Mouse (Mus musculus): ENCODE measurements around the gene Nod1. TPM values are rescaled to one million over a fixed set of nuclear protein-coding genes. Genes with fewer than 3 reads are reported as not detected.
A peak's percentile ranks its signal among the peaks of the same experiment; 100 is the strongest.

Gene Nod1
- total and polyA plus RNA-seq, 2 experiments from 2014 or later: 1.7 to 4.8 TPM

- DNase-seq (ENCODE audit: low spot score) (no peak), ATAC-seq (no peak)
- Histone ChIP-seq H3K4me1 (ENCODE audit: insufficient read depth, low read length) (no peaks in the 10 kb centered on the region), H3K4me3 (ENCODE audit: low read length) (no peak overlapping the region), H3K27me3 (ENCODE audit: insufficient read depth, low read length) (0 out of 2 replicates have a peak, but pooled peaks cover 5% of the 10 kb centered on the region), H3K36me3 (ENCODE audit: insufficient read depth, low read length) (no peaks in the 10 kb centered on the region), H3K9ac (replicated peaks; ENCODE audit: low read length) (no peak overlapping the region), H3K9me3 (ENCODE audit: low read length) (no peaks in the 10 kb centered on the region), H3K27ac (no peak overlapping the region), H3K4me2 (ENCODE audit: low read depth, low read length) (no peak overlapping the region)
- TF ChIP-seq CTCF (IDR thresholded peaks at IDR 0.05; ENCODE audit: low read depth): no peak
- 86% methylated on average over 16 of the region's 16 CpGs for WGBS
These were observed 27.9 kb downstream of the Nod1 start for GRCm38 (mm10) chr6:54944551-54944950.

- no peak for TF ChIP-seq CTCF (IDR thresholded peaks at IDR 0.05; ENCODE audit: low read depth)
- Histone ChIP-seq H3K9me3 (ENCODE audit: low read length) (no peaks in the 10 kb centered on the region), H3K36me3 (ENCODE audit: insufficient read depth, low read length) (no peaks in the 10 kb centered on the region), H3K4me3 (ENCODE audit: low read length) (no peak overlapping the region), H3K27ac (no peak overlapping the region), H3K4me1 (ENCODE audit: insufficient read depth, low read length) (no peaks in the 10 kb centered on the region), H3K9ac (replicated peaks; ENCODE audit: low read length) (no peak overlapping the region), H3K27me3 (ENCODE audit: insufficient read depth, low read length) (0 out of 2 replicates have a peak, but pooled peaks cover 5% of the 10 kb centered on the region), H3K4me2 (ENCODE audit: low read depth, low read length) (no peak overlapping the region)
- peak; percentile 17; the same call in 1 of the 2 replicates for ATAC-seq
- DNase-seq (ENCODE audit: low spot score): no peak
- WGBS: 63% methylated on average over 24 of the region's 24 CpGs
These were observed 28.7 kb downstream of the Nod1 start for GRCm38 (mm10) chr6:54943753-54944152.

GRCm38 (mm10) chr6:54943292-54943691 lies 29.1 kb downstream of the Nod1 start:
- Histone ChIP-seq H3K36me3 (ENCODE audit: insufficient read depth, low read length) (no peaks in the 10 kb centered on the region), H3K4me1 (ENCODE audit: insufficient read depth, low read length) (no peaks in the 10 kb centered on the region), H3K4me3 (ENCODE audit: low read length) (no peak overlapping the region), H3K9ac (replicated peaks; ENCODE audit: low read length) (no peak overlapping the region), H3K27me3 (ENCODE audit: insufficient read depth, low read length) (0 out of 2 replicates have a peak, but pooled peaks cover 5% of the 10 kb centered on the region), H3K9me3 (ENCODE audit: low read length) (no peaks in the 10 kb centered on the region), H3K4me2 (ENCODE audit: low read depth, low read length) (no peak overlapping the region), H3K27ac (no peak overlapping the region)
- WGBS: 77% methylated on average over 16 of the region's 16 CpGs
- TF ChIP-seq CTCF (IDR thresholded peaks at IDR 0.05; ENCODE audit: low read depth): no peak
- ATAC-seq (no peak), DNase-seq (ENCODE audit: low spot score) (no peak)

- H3K27ac ChIP-seq: no peak overlapping the region
- no peak overlapping the region for H3K9ac ChIP-seq (replicated peaks; ENCODE audit: low read length)
- no peak for TF ChIP-seq CTCF (IDR thresholded peaks at IDR 0.05; ENCODE audit: low read depth)
- no peak overlapping the region for H3K4me3 ChIP-seq (ENCODE audit: low read length)
- H3K27me3 ChIP-seq (ENCODE audit: insufficient read depth, low read length): 0 out of 2 replicates have a peak, but pooled peaks cover 5% of the 10 kb centered on the region
- ATAC-seq: no peak
- H3K4me2 ChIP-seq (ENCODE audit: low read depth, low read length): no peak overlapping the region
- WGBS: 95% methylated on average over 6 of the region's 6 CpGs
- no peaks in the 10 kb centered on the region for H3K4me1 ChIP-seq (ENCODE audit: insufficient read depth, low read length)
- no peak for DNase-seq (ENCODE audit: low spot score)
- H3K36me3 ChIP-seq (ENCODE audit: insufficient read depth, low read length): no peaks in the 10 kb centered on the region
- H3K9me3 ChIP-seq (ENCODE audit: low read length): no peaks in the 10 kb centered on the region
These were observed 31.3 kb downstream of the Nod1 start for GRCm38 (mm10) chr6:54941149-54941548.

GRCm38 (mm10) chr6:54940126-54940525 lies 32.3 kb downstream of the Nod1 start:
- H3K27me3 ChIP-seq (ENCODE audit: insufficient read depth, low read length): 0 out of 2 replicates have a peak, but pooled peaks cover 5% of the 10 kb centered on the region
- TF ChIP-seq CTCF (IDR thresholded peaks at IDR 0.05; ENCODE audit: low read depth): no peak
- no peak overlapping the region for H3K4me3 ChIP-seq (ENCODE audit: low read length)
- DNase-seq (ENCODE audit: low spot score) (peak; percentile 37), ATAC-seq (no peak)
- no peak overlapping the region for H3K4me2 ChIP-seq (ENCODE audit: low read depth, low read length)
- no peaks in the 10 kb centered on the region for H3K36me3 ChIP-seq (ENCODE audit: insufficient read depth, low read length)
- H3K9ac ChIP-seq (replicated peaks; ENCODE audit: low read length): no peak overlapping the region
- H3K9me3 ChIP-seq (ENCODE audit: low read length): no peaks in the 10 kb centered on the region
- WGBS: 57% methylated on average over 7 of the region's 7 CpGs
- no peak overlapping the region for H3K27ac ChIP-seq
- H3K4me1 ChIP-seq (ENCODE audit: insufficient read depth, low read length): no peaks in the 10 kb centered on the region

- no peak for TF ChIP-seq CTCF (IDR thresholded peaks at IDR 0.05; ENCODE audit: low read depth)
- Histone ChIP-seq H3K4me3 (ENCODE audit: low read length) (no peak overlapping the region), H3K27me3 (ENCODE audit: insufficient read depth, low read length) (0 out of 2 replicates have a peak, but pooled peaks cover 5% of the 10 kb centered on the region), H3K9me3 (ENCODE audit: low read length) (no peaks in the 10 kb centered on the region), H3K4me1 (ENCODE audit: insufficient read depth, low read length) (no peaks in the 10 kb centered on the region), H3K4me2 (ENCODE audit: low read depth, low read length) (no peak overlapping the region), H3K27ac (no peak overlapping the region), H3K9ac (replicated peaks; ENCODE audit: low read length) (no peak overlapping the region), H3K36me3 (ENCODE audit: insufficient read depth, low read length) (no peaks in the 10 kb centered on the region)
- WGBS: 55% methylated on average over 4 of the region's 4 CpGs
- ATAC-seq: no peak
- DNase-seq (ENCODE audit: low spot score): no peak
These were observed 32.8 kb downstream of the Nod1 start for GRCm38 (mm10) chr6:54939631-54940030.

GRCm38 (mm10) chr6:54936496-54936895 lies 35.9 kb downstream of the Nod1 start:
- Histone ChIP-seq H3K4me1 (ENCODE audit: insufficient read depth, low read length) (no peaks in the 10 kb centered on the region), H3K4me2 (ENCODE audit: low read depth, low read length) (no peak overlapping the region), H3K27me3 (ENCODE audit: insufficient read depth, low read length) (no peaks in the 10 kb centered on the region), H3K36me3 (ENCODE audit: insufficient read depth, low read length) (no peaks in the 10 kb centered on the region), H3K9ac (replicated peaks; ENCODE audit: low read length) (no peak overlapping the region), H3K4me3 (ENCODE audit: low read length) (no peak overlapping the region), H3K9me3 (ENCODE audit: low read length) (no peaks in the 10 kb centered on the region), H3K27ac (no peak overlapping the region)
- no peak for TF ChIP-seq CTCF (IDR thresholded peaks at IDR 0.05; ENCODE audit: low read depth)
- whole genome bisulfite sequencing: 83% methylated on average over 2 of the region's 2 CpGs
- no peak for ATAC-seq
- DNase-seq (ENCODE audit: low spot score): no peak

Measured in hindbrain, postnatal 0 days (tissue).